Mouse (Mus musculus) thymus, adult 2 months (tissue): ENCODE measurements around the gene Rhno1.

Experiments used
- CTCF ChIP-seq: fragments of 200-500 bp; IDR thresholded peaks from 2 replicates; pipeline ENCODE4 v1.5.1; 2012; ENCODE audit warnings: mild to moderate bottlenecking, control low read depth, low read length, moderate library complexity, borderline replicate concordance; ENCODE audit not compliant: control insufficient read depth, poor library complexity, insufficient read depth; ENCODE audit errors: extremely low read depth
- POLR2A ChIP-seq: fragments of 200-500 bp; IDR thresholded peaks from 2 replicates; pipeline ENCODE4 v1.6.1; 2012; ENCODE audit warnings: mild to moderate bottlenecking, low read length, control low read depth, moderate library complexity; ENCODE audit not compliant: control insufficient read depth, poor library complexity, insufficient read depth; ENCODE audit errors: extremely low read depth

DNA sequence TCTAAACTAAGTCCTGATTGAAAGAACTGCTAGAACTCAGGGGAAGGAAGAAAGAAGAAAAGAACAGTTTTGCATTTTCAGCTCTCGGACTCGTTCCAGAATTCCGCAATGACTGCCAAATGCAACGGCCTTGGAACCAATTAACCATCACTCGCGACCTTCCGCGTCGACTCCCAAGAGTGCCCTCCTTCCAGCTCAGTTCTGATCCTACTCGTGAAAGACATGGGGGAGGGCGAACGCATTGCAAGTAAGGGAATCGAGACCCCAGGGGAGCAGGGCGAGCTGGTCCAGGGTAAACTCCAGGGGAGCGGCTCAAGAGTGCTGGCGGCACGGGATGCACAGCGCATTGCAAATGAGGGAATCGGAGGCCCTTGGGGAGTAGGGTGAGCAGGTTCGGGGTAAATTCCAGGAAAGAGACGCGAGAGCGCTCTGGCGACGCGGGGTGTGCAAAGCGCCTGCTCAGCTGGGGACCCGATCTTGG lies 7.5 kb downstream of the Rhno1 start:
- no peak for TF ChIP-seq CTCF
- no peak for TF ChIP-seq POLR2A
